Mouse (Mus musculus) lung, postnatal 36 days (tissue): Measurements from ENCODE around the gene Tbc1d2b.
A peak's percentile ranks its signal among the peaks of the same experiment; 100 is the strongest.

Experiments used
- DNase-seq: peaks from one replicate; pipeline ENCODE4 v3.0.0; 2022; ENCODE audit warnings: mixed read lengths

Gene Tbc1d2b

DNA sequence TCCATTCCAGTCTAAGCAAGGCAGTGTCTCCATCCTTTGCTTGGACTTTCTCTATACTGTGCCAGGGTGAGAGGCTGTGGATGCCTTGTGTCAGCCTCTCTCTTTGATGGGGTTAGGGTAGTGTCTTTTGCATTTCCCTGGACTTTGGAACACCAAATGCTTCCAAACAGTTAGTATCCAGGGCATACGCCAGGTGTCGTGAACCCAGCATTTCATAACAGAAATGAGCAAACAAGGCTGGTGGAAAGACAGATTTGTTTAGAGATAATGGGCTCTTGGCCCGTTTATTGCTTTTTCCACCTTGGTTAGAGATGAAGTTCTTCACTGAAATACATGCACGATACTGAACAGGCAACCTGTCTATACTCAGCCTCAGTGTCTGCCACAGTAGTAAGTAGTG lies 105.0 kb downstream of the Tbc1d2b start:
- DNase-seq = no peak

DNA sequence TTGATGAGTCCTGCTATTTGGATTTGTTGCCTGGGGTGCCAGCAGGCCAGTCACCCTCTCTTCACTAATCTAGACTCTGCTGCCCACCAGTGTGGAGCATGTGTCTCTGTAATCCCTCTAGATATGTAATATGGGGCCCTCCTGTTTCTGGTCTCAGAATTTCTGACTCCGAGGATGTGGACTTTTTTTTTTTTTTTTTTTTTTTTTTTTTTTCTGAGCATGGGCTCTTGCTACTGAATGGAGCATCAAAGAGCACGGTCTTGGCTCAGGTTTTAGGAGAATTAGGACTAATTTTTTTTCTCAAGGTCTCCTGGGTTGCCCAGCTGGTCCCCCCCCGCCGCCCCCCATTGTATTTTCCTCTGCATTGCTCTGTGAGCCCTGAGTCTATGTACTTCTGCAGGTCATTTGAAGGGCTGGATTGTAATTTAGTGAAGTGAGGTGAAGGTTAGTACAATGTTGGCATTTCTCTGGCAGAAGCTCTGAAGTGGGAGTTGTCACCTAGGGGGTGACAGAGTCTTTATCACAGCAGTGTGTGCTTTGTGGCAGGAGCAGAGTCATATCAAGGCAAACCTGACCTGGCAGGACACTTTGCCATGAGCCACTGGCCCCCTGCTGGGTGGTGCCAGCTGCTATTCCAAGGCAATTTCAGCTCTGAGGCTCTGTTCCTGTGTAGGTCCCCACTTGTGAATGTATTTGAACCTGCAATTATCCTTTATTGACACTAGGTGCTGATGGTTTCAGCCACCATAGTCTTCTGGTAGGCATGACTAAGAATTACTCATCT lies 105.7 kb downstream of the Tbc1d2b start:
- no peak for DNase-seq

DNA sequence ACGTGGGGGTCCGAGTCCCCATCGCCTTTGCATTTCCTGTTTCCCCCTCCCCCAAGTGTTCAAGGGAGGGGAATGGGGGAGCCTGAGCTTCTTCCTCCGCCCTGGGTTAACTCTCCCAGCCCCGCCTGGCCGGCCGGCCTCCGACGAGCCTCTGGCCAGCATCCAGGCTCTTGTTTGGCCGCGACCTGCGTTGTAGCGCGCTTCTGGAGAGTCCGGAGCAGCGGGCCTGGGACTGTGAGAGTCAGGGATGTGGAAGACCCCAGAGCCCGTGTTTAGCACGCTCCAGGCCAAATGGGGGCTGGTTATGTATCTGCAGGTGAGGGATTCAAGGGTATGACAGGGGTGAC lies 106.9 kb downstream of the Tbc1d2b start:
- peak; percentile 17 for DNase-seq

DNA sequence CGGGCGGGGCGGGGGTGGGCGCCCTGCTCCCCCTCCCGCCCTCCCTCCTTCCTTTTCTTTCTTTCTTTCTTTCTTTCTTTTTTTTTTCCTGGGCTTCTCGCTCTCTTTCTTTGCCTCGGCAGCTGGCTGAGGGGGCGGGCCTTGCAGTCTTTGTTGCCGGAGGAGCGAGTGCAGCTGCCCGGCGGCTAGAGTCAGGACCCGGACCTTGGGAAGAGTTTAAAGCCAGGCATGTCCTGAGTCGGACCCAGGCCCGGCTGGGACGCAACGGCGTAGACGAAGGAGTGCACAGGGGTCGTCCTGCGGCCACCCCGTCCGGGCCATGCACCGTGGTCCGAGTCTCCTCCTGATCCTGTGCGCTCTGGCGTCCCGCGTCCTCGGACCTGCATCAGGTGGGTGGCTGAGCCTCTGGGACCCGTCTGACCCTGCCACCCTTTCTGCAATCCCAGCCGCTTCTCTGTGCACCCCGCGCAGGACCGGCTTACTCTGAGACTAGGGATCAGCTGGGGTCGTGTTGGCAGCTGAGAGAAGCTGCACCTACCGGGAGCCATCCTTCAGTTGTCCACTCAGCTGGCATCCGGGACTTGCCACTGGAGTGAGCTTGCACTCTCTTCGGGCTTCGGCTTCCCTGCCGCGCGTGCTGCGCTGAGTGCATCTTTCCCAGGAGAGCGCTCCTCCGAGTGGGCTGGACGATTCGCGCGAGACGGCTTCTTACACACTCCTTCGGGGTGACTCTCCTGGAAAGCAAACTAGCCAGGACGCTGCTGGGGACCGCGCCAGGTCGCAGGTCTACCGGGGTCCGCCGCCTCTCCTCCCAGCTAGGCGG lies 107.5 kb downstream of the Tbc1d2b start, which contains the start of gene Adamts7:
Gene Adamts7, plus strand, starts transcription at position 144 of the 823 bp plus-strand sequence.
- peak; percentile 52 for DNase-seq

DNA sequence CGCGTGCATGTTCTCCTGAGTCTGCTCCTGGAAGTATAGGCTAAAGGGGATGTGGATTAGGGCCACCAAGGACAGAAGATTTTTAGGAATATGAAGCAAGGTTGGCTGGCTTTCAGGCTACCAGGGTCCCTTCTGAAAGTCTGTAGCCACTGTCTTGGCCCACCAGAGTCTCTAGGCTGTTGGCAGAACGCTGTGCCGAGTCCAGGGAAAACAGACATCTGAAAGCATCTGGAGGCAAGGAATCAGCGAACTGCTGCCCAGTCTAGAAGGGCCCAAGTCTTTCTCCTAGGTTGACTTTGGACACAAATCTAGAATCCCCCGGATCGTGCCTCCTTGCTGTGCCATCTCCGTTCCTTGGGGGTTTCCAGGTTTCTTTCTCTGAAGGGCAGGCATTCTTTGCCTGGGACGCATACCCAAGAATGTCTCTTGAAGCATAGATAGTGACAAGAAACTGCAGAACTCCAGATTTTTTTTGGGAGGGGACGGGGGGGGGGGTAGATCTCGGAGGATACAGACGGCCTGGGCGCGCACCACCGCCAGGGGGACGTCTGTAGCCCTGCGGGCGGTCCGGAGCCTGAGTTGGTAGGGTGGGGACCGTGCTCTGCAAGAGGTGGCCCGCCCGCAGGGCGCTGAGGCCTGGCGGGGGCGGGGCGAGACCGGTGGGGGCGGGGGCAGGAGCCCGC lies 108.2 kb downstream of the Tbc1d2b start:
- peak; percentile 68 for DNase-seq
